Mouse (Mus musculus): ENCODE results near the gene Dlg5.

The Dlg5 gene

DNA sequence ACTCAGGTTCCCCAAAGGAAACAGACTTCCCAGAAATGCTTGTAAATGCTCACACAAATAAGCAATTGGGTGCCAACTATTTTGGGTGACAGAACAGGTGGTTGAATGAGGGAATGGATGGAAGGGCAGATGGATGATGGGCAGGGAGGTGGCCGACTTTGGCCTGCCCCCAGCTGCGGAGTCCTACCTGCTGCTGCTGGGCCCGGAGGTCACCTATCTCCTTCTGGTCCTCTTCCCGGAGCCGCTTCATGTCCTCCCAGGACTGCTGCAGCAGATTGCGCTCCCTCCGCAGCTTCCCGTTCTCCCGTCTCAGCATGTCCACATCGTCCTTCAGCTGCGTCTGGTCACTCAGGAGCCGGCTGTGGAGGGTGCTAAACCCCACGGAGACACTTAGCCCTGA, 55.6 kb downstream of the Dlg5 start:
- no peak for DNase-seq (ENCODE audit: low spot score)

GRCm38 (mm10) chr14:24189598-24189997, 56.1 kb downstream of the Dlg5 start:
- DNase-seq (ENCODE audit: low spot score) = no peak

DNA sequence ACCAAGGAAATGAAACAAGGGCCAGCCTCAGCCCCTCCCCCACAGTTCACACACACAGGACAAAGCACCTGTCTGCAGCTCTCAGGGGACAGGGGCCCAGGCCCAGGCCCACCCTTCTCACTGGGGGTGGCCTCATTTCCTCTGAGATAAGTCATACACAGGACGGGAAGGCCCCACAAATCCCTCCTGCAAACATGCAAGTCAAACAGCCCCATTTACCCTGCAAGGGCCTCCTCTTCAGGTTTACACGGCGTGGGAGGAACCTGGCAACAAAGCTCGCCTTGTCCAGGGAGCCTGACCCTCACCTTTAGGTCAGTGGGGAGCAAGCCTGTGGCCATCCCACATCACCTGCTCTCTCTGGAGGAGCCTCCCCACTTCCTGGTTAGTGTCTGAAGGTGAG, 60.2 kb downstream of the Dlg5 start:
- no peak for DNase-seq (ENCODE audit: low spot score)

DNA sequence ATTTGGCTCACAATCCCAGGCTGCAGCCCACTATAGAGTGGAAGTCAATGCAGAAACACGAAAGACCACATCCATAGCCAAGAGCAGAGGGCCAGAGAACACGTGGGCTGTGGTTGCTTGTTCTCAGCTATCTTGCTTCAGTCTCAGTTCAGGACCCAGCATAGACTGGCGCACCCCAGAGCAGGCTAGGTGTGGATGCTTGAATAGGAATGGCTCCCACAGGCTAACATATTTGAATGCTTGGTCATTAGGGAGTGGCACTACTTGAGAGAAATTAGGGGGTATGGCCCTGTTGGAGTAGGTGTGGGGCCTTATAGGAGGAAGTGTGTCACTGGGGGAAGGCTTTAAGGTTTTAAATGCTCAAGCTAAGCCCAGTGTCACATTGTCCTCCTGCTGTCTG, 62.8 kb downstream of the Dlg5 start:
- no peak for DNase-seq (ENCODE audit: low spot score)

DNA sequence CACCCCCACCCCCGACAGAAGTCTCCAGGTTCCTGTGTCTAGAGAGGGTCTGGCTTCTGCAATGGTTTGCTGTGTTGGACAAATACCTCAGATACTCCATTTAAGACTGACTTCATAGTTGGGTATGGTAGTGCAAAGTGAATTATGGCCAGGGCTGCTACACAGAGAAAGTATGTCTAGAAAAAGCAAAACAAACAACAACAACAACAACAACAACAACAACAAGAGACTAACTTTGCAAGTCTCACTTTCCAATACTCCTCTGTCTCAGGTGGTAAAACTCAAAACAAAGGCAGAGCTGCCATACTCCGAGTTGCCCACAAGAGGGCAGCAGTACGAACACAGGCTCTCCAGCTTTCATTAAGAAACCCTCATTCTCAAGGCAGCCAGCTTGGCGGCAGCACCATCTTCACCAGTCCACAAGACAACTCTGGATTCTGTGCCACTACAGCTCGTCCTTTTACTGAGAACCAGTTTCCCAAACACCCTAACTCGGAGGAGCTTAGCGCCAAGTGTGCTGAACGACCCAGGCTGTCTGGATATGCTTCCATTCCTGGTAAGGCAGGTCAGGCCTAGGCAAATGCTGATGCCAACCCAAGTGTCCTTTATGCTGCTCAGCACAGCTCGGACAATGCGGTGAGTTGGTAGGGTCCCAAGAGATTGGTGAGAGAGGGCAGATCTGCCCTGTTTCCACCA, 63.8 kb downstream of the Dlg5 start:
- DNase-seq (ENCODE audit: low spot score) = peak; percentile 47

GRCm38 (mm10) chr14:24179466-24179991, 66.2 kb downstream of the Dlg5 start:
- no peak for DNase-seq (ENCODE audit: low spot score)

GRCm38 (mm10) chr14:24176609-24177008, 69.1 kb downstream of the Dlg5 start:
- DNase-seq (ENCODE audit: low spot score) = no peak

- DNase-seq (ENCODE audit: low spot score) = no peak
Measured at GRCm38 (mm10) chr14:24173326-24173725, 72.4 kb downstream of the Dlg5 start.

- DNase-seq (ENCODE audit: low spot score) = no peak
Measured at GRCm38 (mm10) chr14:24171639-24172311, 73.9 kb downstream of the Dlg5 start.

DNA sequence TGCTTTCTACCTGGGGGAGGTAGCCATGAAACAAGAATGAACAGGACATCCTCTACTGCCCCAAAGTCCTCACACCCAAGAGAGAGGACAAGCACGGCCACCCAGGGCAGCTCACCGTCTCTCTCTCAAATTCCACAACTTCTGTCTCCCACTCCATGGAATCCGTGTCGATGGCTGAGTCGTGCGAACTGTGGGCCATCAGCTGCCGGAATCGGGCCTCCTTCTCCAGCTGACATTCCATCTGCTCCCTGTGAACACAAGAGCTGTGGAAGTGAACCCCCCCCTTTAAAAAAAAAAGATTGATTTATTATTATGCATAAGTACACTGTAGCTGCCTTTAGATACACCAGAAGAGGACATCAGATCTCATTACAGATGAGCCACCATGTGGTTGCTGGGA, 79.7 kb downstream of the Dlg5 start:
- DNase-seq (ENCODE audit: low spot score) = no peak

- no peak for DNase-seq (ENCODE audit: low spot score)
Measured at GRCm38 (mm10) chr14:24164721-24165367, 80.9 kb downstream of the Dlg5 start.

DNA sequence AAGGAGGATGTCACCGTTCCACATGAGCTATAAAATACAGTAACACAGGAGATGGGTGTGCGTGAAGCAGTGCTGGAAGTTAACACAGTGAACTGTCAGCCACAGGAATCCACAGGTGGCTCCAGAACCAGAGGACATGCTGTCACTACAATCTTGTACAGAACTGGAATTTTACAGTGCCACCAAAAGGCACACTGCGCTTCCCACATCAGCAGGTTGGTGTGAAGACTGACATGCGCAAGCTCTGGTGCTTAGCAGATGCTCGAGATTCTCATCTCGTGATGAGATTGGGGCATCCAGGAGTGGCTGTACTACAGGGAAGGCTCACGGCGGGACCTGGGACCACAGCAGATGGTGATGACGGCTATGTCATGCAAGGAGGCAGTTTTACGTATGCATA, 82.9 kb downstream of the Dlg5 start:
- DNase-seq (ENCODE audit: low spot score) = no peak

GRCm38 (mm10) chr14:24148892-24149291, 96.8 kb downstream of the Dlg5 start:
- DNase-seq (ENCODE audit: low spot score) = no peak

DNA sequence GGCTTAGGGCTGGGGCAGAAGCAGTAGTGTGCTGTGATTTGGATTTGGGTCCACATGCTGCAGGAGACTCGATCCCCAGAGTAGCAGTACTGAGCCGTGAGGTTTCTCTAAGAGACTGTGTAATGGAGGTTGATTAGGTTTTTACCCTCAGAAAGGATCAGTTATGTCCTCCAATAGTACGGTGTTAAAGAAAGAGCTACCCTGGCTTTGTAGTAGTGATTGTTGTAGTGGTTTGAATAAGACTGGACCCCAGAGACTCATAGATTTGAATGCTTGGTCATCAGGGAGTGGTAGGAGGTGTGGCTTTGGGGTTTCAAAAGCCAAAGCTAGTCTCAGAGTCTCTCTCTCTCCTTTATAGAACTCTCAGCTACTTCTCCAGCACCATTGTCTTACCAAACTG, 100.9 kb downstream of the Dlg5 start:
- DNase-seq (ENCODE audit: low spot score) = no peak

GRCm38 (mm10) chr14:24144421-24144820, 101.3 kb downstream of the Dlg5 start:
- DNase-seq (ENCODE audit: low spot score) = no peak

DNA sequence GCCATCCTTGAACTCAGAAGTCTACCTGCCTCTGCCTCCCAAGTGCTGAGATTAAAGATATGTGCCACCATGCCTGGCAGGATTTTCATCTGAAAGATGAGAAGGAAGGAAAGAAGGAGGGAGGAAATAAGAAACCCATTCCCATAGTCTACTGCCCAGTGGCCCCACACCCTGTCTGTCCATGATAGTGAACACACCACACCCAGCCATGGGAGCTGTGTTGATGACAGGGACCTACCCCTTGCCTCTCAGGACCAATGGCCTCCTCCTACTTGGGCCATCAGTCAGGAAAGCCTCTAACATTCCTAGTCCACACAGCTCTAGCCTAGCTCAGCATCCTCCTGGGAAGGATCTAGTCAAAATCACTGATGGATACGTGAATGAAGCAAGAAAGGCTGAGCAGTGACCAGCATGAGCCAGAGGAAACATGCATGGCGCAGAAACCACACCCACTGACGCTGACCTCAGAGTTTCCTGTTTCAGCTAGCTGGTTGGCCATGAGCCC, 102.7 kb downstream of the Dlg5 start:
- DNase-seq (ENCODE audit: low spot score) = no peak

DNA sequence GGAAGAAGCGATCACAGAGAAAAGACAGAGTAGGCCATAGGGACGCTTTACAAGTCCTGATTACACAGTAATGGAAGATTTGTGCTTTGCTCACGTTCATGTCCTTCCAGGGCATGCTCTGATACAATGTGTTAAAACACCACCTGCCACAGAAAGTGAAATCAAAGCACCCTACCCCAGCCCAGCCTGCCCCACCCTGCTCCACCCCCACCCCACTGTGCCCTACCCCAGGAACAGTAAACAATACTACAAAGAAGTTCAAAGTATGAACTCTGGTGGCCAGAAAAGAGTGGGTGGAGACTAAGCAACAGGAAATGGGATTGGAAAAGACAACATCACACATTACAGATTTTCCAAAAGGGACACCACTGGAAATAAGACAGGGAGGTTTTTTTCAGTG, 104.0 kb downstream of the Dlg5 start:
- no peak for DNase-seq (ENCODE audit: low spot score)

DNA sequence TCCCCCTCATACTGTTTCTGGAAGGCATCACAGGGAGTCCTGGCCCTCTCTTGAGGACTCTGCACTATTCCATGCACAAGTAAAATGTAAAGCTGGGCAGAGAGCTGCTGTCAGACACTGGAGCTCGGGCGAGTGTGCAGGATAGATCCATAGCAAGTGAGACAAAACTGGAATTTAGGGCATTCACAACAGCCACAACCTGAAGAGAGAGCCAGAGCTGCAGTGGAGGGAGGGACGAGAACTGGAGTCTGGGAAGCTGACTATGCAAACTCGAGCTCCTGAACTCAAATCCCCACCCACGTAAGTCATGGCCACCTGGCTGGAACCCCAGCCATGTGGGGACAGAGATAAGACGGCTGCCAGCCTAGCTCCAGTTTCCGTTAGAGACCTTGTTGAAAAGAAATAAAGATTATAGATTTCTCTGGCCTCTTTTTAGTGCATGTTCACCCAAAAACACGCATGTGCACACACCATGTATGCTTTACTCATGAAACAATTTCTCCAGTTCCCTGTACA, 105.4 kb downstream of the Dlg5 start:
- DNase-seq (ENCODE audit: low spot score) = no peak

GRCm38 (mm10) chr14:24136908-24137307, 108.8 kb downstream of the Dlg5 start:
- no peak for DNase-seq (ENCODE audit: low spot score)

GRCm38 (mm10) chr14:24134623-24135290, 111.0 kb downstream of the Dlg5 start:
- no peak for DNase-seq (ENCODE audit: low spot score)

- no peak for DNase-seq (ENCODE audit: low spot score)
Measured at GRCm38 (mm10) chr14:24133801-24134200, 111.9 kb downstream of the Dlg5 start.

DNA sequence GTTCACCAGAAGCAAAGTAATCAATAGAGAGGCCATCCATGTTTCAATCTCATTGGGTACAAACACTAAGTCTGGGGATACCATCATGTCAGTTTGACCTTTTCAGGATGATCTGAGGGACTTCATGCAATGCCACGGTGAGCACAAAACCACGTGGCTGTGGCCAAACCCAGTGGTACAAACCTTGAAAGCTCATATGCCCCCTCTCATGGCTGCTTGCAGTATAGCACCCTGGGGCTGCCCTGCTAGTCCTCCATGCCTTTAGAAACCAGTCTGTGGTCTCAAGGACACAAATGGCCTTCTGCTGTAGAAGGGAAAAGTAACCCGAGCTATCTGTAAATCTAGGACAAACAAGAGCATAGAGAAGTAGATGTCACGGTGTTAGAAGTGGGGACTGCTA, 113.6 kb downstream of the Dlg5 start:
- no peak for DNase-seq (ENCODE audit: low spot score)

Data from yolk sac, embryonic 10.5 days (tissue).